Mouse (Mus musculus): ENCODE measurements around the gene C2cd4b. TPM values are rescaled to one million over a fixed set of nuclear protein-coding genes. Genes with fewer than 3 reads are reported as not detected.
"Not testable (repeated sequence)": the region's sequence is repeated elsewhere in the genome, so short reads cannot be mapped to it uniquely, and the experiment has no call there.

C2cd4b gene
- polyA plus RNA-seq, 1 experiment = 0.53 TPM

- WGBS = 7% methylated on average over 9 of the region's 9 CpGs
- Histone ChIP-seq H3K27me3 (ENCODE audit: control insufficient read depth, insufficient read depth, low read length) (peaks cover 9% of the 10 kb centered on the region), H3K27ac (ENCODE audit: insufficient read depth, low read length) (no peak overlapping the region), H3K4me1 (ENCODE audit: control insufficient read depth, insufficient read depth, insufficient read length) (no peaks in the 10 kb centered on the region), H3K4me3 (ENCODE audit: extremely low read depth, insufficient read depth, insufficient read length) (no peak overlapping the region), H3K36me3 (ENCODE audit: control insufficient read depth, insufficient read depth, low read length) (no peaks in the 10 kb centered on the region)
- DNase-seq (ENCODE audit: low read depth in 1 of 2, low spot score in 2 of 2) = no peak
- TF ChIP-seq CTCF (IDR thresholded peaks at IDR 0.05; ENCODE audit: extremely low read depth, insufficient read depth, insufficient read length, insufficient replicate concordance) (no peak; the same call in 1 of the 2 replicates), POLR2A (IDR thresholded peaks at IDR 0.05; ENCODE audit: low read depth, low read length) (no peak)
These were observed 551 bp upstream of the C2cd4b start for GRCm38 (mm10) chr9:67758686-67759085.

GRCm38 (mm10) chr9:67759956-67760764, 923 bp downstream of the C2cd4b start:
- 2% methylated on average over 104 of the region's 114 CpGs for WGBS
- H3K4me3 ChIP-seq (ENCODE audit: extremely low read depth, insufficient read depth, insufficient read length); DNase-seq (ENCODE audit: low read depth in 1 of 2, low spot score in 2 of 2); H3K27me3 ChIP-seq (ENCODE audit: control insufficient read depth, insufficient read depth, low read length); H3K4me1 ChIP-seq (ENCODE audit: control insufficient read depth, insufficient read depth, insufficient read length); H3K36me3 ChIP-seq (ENCODE audit: control insufficient read depth, insufficient read depth, low read length); H3K27ac ChIP-seq (ENCODE audit: insufficient read depth, low read length): not testable (repeated sequence)

GRCm38 (mm10) chr9:67760991-67761390, 1.8 kb downstream of the C2cd4b start:
- Histone ChIP-seq H3K4me1 (ENCODE audit: control insufficient read depth, insufficient read depth, insufficient read length) (no peaks in the 10 kb centered on the region), H3K27me3 (ENCODE audit: control insufficient read depth, insufficient read depth, low read length) (peaks cover 9% of the 10 kb centered on the region), H3K36me3 (ENCODE audit: control insufficient read depth, insufficient read depth, low read length) (no peaks in the 10 kb centered on the region), H3K4me3 (ENCODE audit: extremely low read depth, insufficient read depth, insufficient read length) (no peak overlapping the region), H3K27ac (ENCODE audit: insufficient read depth, low read length) (no peak overlapping the region)
- DNase-seq (ENCODE audit: low read depth in 1 of 2, low spot score in 2 of 2) = no peak
- 75% methylated on average over 6 of the region's 6 CpGs for WGBS
- TF ChIP-seq POLR2A (IDR thresholded peaks at IDR 0.05; ENCODE audit: low read depth, low read length) = no peak
- no peak for TF ChIP-seq CTCF (IDR thresholded peaks at IDR 0.05; ENCODE audit: extremely low read depth, insufficient read depth, insufficient read length, insufficient replicate concordance)

GRCm38 (mm10) chr9:67763326-67763725, 4.1 kb downstream of the C2cd4b start:
- no peak overlapping the region for H3K4me3 ChIP-seq (ENCODE audit: extremely low read depth, insufficient read depth, insufficient read length)
- peaks cover 9% of the 10 kb centered on the region for H3K27me3 ChIP-seq (ENCODE audit: control insufficient read depth, insufficient read depth, low read length)
- TF ChIP-seq CTCF (IDR thresholded peaks at IDR 0.05; ENCODE audit: extremely low read depth, insufficient read depth, insufficient read length, insufficient replicate concordance) (no peak), POLR2A (IDR thresholded peaks at IDR 0.05; ENCODE audit: low read depth, low read length) (no peak)
- DNase-seq (ENCODE audit: low read depth in 1 of 2, low spot score in 2 of 2) = no peak
- no peak overlapping the region for H3K27ac ChIP-seq (ENCODE audit: insufficient read depth, low read length)
- H3K4me1 ChIP-seq (ENCODE audit: control insufficient read depth, insufficient read depth, insufficient read length) = no peaks in the 10 kb centered on the region
- no peaks in the 10 kb centered on the region for H3K36me3 ChIP-seq (ENCODE audit: control insufficient read depth, insufficient read depth, low read length)
- WGBS = 83% methylated on average over 4 of the region's 4 CpGs

- H3K4me1 ChIP-seq (ENCODE audit: control insufficient read depth, insufficient read depth, insufficient read length) = no peaks in the 10 kb centered on the region
- no peak overlapping the region for H3K4me3 ChIP-seq (ENCODE audit: extremely low read depth, insufficient read depth, insufficient read length)
- H3K36me3 ChIP-seq (ENCODE audit: control insufficient read depth, insufficient read depth, low read length) = no peaks in the 10 kb centered on the region
- H3K27ac ChIP-seq (ENCODE audit: insufficient read depth, low read length) = no peak overlapping the region
- DNase-seq (ENCODE audit: low read depth in 1 of 2, low spot score in 2 of 2) = no peak
- TF ChIP-seq POLR2A (IDR thresholded peaks at IDR 0.05; ENCODE audit: low read depth, low read length) (no peak), CTCF (IDR thresholded peaks at IDR 0.05; ENCODE audit: extremely low read depth, insufficient read depth, insufficient read length, insufficient replicate concordance) (no peak)
- 76% methylated on average over 4 of the region's 4 CpGs for WGBS
- no peaks in the 10 kb centered on the region for H3K27me3 ChIP-seq (ENCODE audit: control insufficient read depth, insufficient read depth, low read length)
These were observed 7.2 kb downstream of the C2cd4b start for GRCm38 (mm10) chr9:67766405-67766804.

- no peak for TF ChIP-seq POLR2A (IDR thresholded peaks at IDR 0.05; ENCODE audit: low read depth, low read length)
- no peak for TF ChIP-seq CTCF (IDR thresholded peaks at IDR 0.05; ENCODE audit: extremely low read depth, insufficient read depth, insufficient read length, insufficient replicate concordance)
- no peaks in the 10 kb centered on the region for H3K27me3 ChIP-seq (ENCODE audit: control insufficient read depth, insufficient read depth, low read length)
- whole genome bisulfite sequencing = 53% methylated on average over 3 of the region's 3 CpGs
- H3K4me3 ChIP-seq (ENCODE audit: extremely low read depth, insufficient read depth, insufficient read length) = no peak overlapping the region
- no peak for DNase-seq (ENCODE audit: low read depth in 1 of 2, low spot score in 2 of 2)
- H3K36me3 ChIP-seq (ENCODE audit: control insufficient read depth, insufficient read depth, low read length) = no peaks in the 10 kb centered on the region
- H3K4me1 ChIP-seq (ENCODE audit: control insufficient read depth, insufficient read depth, insufficient read length) = no peaks in the 10 kb centered on the region
- H3K27ac ChIP-seq (ENCODE audit: insufficient read depth, low read length) = no peak overlapping the region
These were observed 7.7 kb downstream of the C2cd4b start for GRCm38 (mm10) chr9:67766948-67767347.

GRCm38 (mm10) chr9:67768843-67769242, 9.6 kb downstream of the C2cd4b start:
- Histone ChIP-seq H3K36me3 (ENCODE audit: control insufficient read depth, insufficient read depth, low read length) (no peaks in the 10 kb centered on the region), H3K27me3 (ENCODE audit: control insufficient read depth, insufficient read depth, low read length) (no peaks in the 10 kb centered on the region), H3K27ac (ENCODE audit: insufficient read depth, low read length) (no peak overlapping the region), H3K4me3 (ENCODE audit: extremely low read depth, insufficient read depth, insufficient read length) (no peak overlapping the region), H3K4me1 (ENCODE audit: control insufficient read depth, insufficient read depth, insufficient read length) (no peaks in the 10 kb centered on the region)
- 82% methylated on average over 4 of the region's 4 CpGs for WGBS
- DNase-seq (ENCODE audit: low read depth in 1 of 2, low spot score in 2 of 2) = no peak
- TF ChIP-seq POLR2A (IDR thresholded peaks at IDR 0.05; ENCODE audit: low read depth, low read length) (no peak), CTCF (IDR thresholded peaks at IDR 0.05; ENCODE audit: extremely low read depth, insufficient read depth, insufficient read length, insufficient replicate concordance) (no peak)
